Mouse (Mus musculus): ENCODE results near the gene Ramac. TPM values are rescaled to one million over a fixed set of nuclear protein-coding genes. Genes with fewer than 3 reads are reported as not detected.
A peak's percentile ranks its signal among the peaks of the same experiment; 100 is the strongest.

Gene Ramac
- 75.8 and 86.9 TPM in 2 replicates for polyA plus RNA-seq (2014; fragmentation: Nextera tagmentation; extraction: Ambion mirVana)

DNA sequence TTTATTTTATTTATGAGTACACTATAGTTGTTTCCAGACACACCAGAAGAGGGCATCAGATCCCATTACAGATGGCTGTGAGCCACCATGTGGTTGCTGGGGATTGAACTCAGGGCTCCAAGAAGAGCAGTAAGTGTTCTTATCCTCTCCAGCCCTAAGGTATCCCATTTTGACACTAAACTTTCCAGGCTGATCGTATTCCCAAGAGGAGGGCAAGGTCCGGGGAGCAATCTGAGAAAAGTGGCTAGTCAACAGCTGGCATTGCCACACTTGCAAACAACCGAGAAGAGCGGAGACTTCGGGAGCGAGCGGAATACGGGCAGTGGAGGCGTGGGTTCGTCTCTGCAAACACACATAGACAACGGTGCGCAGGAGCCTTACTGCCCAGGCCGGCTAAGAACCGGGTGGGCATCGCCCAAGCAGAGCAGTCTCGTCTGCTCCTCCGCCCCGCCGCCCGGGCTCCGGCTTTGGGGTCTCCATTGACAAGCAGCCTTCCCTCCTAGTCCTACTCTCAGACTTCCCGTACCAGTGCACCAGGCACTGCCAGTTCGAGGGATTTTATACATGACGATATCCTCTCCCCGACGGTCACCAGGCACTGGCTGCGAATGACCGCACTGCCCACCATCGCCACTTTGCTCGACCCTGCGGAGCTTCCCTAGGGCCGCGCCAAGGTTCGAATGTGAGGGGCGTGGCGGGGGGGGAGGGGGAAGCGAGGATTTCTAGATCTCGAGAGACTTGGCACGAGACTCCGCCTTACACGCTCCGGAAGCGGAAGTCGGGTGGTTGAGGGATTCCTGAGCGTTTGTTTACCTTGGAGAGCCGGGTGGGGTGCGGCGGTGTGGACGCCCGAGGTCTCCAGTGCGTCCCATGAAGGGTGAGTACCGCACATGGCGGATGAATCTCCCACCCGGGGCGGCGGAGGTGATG, at the start of gene Ramac:
Gene Ramac (plus strand): TSS at position 746 of the 930 bp plus-strand sequence.
- H3K36me3 ChIP-seq (ENCODE audit: control insufficient read depth, insufficient read depth, low read length) = no peaks in the 10 kb centered on the region
- H3K4me1 ChIP-seq (ENCODE audit: control insufficient read depth in 2 of 2, insufficient read depth in 2 of 2, low read length in 2 of 2) = peaks cover 2 to 12% of the 10 kb centered on the region in 2 experiments; a peak in 3 of 4 replicates
- under 1% methylated on average over 53 of the region's 56 CpGs for WGBS
- H3K9me3 ChIP-seq (ENCODE audit: control insufficient read depth, low read length) = no peaks in the 10 kb centered on the region
- H3K4me2 ChIP-seq (ENCODE audit: low read length) = peak within 1 kb of the TSS; percentile 95
- H3K27ac ChIP-seq (replicated peaks in 1 of 2; ENCODE audit: control insufficient read depth in 1 of 2, insufficient read depth in 1 of 2, low read depth in 2 of 2, low read length in 2 of 2) = peak within 1 kb of the TSS; percentile 71 to 78
- peak; percentile 92 for ATAC-seq (ENCODE audit: insufficient number of reproducible peaks, insufficient read depth, low FRiP score, low read depth)
- peak within 1 kb of the TSS; percentile 90 for H3K9ac ChIP-seq (ENCODE audit: low read length)
- no peaks in the 10 kb centered on the region for H3K27me3 ChIP-seq (ENCODE audit: control insufficient read depth, insufficient read depth, low read length)
- peak within 1 kb of the TSS; percentile 92 to 97 for H3K4me3 ChIP-seq (ENCODE audit: control insufficient read depth in 1 of 2, insufficient read depth in 1 of 2, low read depth in 1 of 2, low read length in 2 of 2)

DNA sequence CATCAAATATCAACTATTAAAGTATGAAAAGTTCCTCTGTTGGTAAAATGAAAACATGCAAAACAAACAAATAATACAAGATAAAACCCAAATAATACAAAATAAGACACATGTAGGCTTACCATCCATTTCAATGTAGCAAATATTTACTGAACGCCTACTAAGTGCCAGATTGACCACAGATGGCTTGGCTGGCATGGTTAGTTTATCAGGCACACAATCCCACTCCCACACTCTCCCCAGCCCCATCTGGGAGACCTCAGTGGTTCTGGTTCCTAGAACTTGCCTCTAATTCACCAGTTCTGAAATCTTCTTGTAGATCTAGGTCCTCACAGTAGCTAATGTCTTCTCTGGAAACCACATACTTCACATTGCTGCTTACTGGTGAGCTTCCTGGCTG, 44.1 kb upstream of the Ramac start:
- Histone ChIP-seq H3K27me3 (ENCODE audit: control insufficient read depth, insufficient read depth, low read length) (no peaks in the 10 kb centered on the region), H3K9me3 (ENCODE audit: control insufficient read depth, low read length) (no peaks in the 10 kb centered on the region), H3K36me3 (ENCODE audit: control insufficient read depth, insufficient read depth, low read length) (no peaks in the 10 kb centered on the region), H3K4me3 (ENCODE audit: control insufficient read depth in 1 of 2, insufficient read depth in 1 of 2, low read depth in 1 of 2, low read length in 2 of 2) (no peak overlapping the region), H3K4me1 (ENCODE audit: control insufficient read depth in 2 of 2, insufficient read depth in 2 of 2, low read length in 2 of 2) (peaks cover 15 to 17% of the 10 kb centered on the region in 2 experiments), H3K9ac (ENCODE audit: low read length) (no peak overlapping the region), H3K4me2 (ENCODE audit: low read length) (no peak overlapping the region), H3K27ac (replicated peaks in 1 of 2; ENCODE audit: control insufficient read depth in 1 of 2, insufficient read depth in 1 of 2, low read depth in 2 of 2, low read length in 2 of 2) (no peak overlapping the region)
- no peak for ATAC-seq (ENCODE audit: insufficient number of reproducible peaks, insufficient read depth, low FRiP score, low read depth)
- 76% methylated on average over 1 of the region's 1 CpGs for WGBS

DNA sequence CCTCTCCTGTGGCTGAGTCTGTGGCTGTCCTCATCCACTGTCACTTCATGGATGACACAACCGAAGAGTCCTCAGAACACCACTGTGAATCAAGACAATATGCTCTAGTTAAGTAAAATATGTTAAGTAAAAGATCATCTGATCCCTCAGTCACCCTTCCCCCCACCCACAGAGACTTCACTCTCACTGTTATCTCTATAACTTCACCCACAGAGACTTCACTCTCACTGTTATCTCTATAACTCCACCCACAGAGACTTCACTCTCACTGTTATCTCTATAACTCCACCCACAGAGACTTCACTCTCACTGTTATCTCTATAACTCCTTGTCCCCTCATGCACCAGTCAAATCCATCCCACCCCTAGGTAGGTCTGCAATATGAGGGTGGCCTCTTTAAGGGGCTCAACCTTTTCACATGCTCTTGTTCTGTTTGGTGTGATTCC, 43.5 kb upstream of the Ramac start:
- no peaks in the 10 kb centered on the region for H3K27me3 ChIP-seq (ENCODE audit: control insufficient read depth, insufficient read depth, low read length)
- no peak overlapping the region for H3K9ac ChIP-seq (ENCODE audit: low read length)
- no peaks in the 10 kb centered on the region for H3K36me3 ChIP-seq (ENCODE audit: control insufficient read depth, insufficient read depth, low read length)
- H3K27ac ChIP-seq (replicated peaks in 1 of 2; ENCODE audit: control insufficient read depth in 1 of 2, insufficient read depth in 1 of 2, low read depth in 2 of 2, low read length in 2 of 2) = no peak overlapping the region
- no peak for ATAC-seq (ENCODE audit: insufficient number of reproducible peaks, insufficient read depth, low FRiP score, low read depth)
- H3K4me1 ChIP-seq (ENCODE audit: control insufficient read depth in 2 of 2, insufficient read depth in 2 of 2, low read length in 2 of 2) = peaks cover 15 to 17% of the 10 kb centered on the region in 2 experiments
- no peak overlapping the region for H3K4me3 ChIP-seq (ENCODE audit: control insufficient read depth in 1 of 2, insufficient read depth in 1 of 2, low read depth in 1 of 2, low read length in 2 of 2)
- H3K4me2 ChIP-seq (ENCODE audit: low read length) = no peak overlapping the region
- no peaks in the 10 kb centered on the region for H3K9me3 ChIP-seq (ENCODE audit: control insufficient read depth, low read length)
- 27% methylated on average over 1 of the region's 1 CpGs for WGBS

DNA sequence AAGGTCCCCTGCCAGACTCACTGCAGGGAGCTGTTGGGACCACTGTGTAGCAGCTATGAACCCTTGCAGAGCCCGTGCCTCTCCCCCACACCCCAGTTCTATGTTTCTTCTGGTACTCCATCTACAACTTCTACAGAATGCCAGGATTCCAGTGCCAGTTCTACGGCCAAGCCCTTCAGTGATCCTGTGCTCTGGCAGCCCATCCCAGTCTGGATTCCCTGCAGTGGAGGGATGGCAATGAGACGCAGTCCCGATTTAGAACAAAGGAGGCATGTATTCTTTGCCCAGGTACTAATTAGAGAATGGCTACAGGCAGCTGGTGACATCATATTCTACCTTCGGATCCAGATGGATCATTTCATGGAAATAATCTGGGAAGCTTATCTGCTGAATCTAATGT, 41.5 kb upstream of the Ramac start:
- no peak overlapping the region for H3K4me3 ChIP-seq (ENCODE audit: control insufficient read depth in 1 of 2, insufficient read depth in 1 of 2, low read depth in 1 of 2, low read length in 2 of 2)
- no peaks in the 10 kb centered on the region for H3K9me3 ChIP-seq (ENCODE audit: control insufficient read depth, low read length)
- H3K27ac ChIP-seq (replicated peaks in 1 of 2; ENCODE audit: control insufficient read depth in 1 of 2, insufficient read depth in 1 of 2, low read depth in 2 of 2, low read length in 2 of 2) = peak overlapping the region; percentile 39 to 45; a peak in 1 of 4 replicates
- no peaks in the 10 kb centered on the region for H3K36me3 ChIP-seq (ENCODE audit: control insufficient read depth, insufficient read depth, low read length)
- ATAC-seq (ENCODE audit: insufficient number of reproducible peaks, insufficient read depth, low FRiP score, low read depth) = no peak
- H3K4me2 ChIP-seq (ENCODE audit: low read length) = no peak overlapping the region
- no peak overlapping the region for H3K9ac ChIP-seq (ENCODE audit: low read length)
- H3K27me3 ChIP-seq (ENCODE audit: control insufficient read depth, insufficient read depth, low read length) = no peaks in the 10 kb centered on the region
- H3K4me1 ChIP-seq (ENCODE audit: control insufficient read depth in 2 of 2, insufficient read depth in 2 of 2, low read length in 2 of 2) = peaks cover 24 to 27% of the 10 kb centered on the region in 2 experiments
- WGBS = 45% methylated on average over 5 of the region's 5 CpGs

DNA sequence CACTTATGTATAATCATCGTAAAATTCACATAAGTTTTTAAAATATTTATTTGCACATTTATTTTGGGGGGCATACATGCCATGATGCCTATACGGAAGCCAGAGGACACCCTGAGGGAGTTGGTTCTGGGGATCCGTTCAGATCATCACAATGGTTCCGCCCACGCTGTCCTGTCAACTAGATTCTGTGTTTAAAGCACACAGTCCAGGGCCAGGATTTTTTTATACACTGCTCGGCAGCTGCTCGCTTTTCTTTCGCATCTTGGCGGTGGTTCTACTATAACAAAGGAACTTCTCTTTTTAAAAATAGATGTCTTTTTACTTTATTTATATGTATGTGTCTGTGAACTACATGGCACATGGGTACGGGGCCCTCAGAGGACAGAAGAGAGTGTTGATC, 38.9 kb upstream of the Ramac start:
- WGBS = 96% methylated on average over 10 of the region's 10 CpGs
- no peaks in the 10 kb centered on the region for H3K36me3 ChIP-seq (ENCODE audit: control insufficient read depth, insufficient read depth, low read length)

DNA sequence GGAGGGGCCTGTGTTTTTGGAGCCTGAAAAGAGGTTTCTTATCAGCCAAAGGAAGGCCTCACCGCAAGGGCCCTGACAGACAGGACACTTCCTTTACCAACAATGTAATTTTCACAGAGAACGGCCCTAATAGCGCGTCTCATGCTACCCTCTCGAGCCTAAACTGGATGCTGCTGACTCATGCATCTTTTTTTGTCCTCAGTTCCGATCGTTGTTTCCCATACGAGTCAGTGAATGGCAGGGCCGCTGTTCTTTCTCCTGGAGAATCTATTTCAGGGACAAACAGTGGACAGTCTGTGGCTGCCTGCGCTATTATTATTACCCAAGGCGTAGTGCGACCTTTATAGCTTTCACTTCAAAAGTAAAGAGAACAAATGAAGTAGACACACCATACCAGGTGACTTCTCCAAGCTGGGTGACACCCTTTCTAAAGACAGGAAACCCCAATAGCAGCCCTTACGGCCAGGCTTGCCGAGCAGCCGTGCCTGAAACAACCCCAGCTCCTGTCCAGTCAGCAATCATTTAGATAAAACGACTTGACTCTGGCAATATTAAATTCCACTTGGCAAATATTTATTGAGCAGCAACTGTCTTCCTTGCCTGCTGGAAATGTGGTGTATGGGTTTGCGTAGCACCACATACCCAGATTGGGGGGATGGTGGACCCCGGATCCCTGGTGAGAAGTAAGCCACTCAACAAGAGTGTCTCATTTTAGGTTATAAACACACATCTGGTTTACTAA, 36.6 kb upstream of the Ramac start:
- peak overlapping the region; percentile 54 for H3K9ac ChIP-seq (ENCODE audit: low read length)
- H3K36me3 ChIP-seq (ENCODE audit: control insufficient read depth, insufficient read depth, low read length) = no peaks in the 10 kb centered on the region
- H3K4me2 ChIP-seq (ENCODE audit: low read length) = peak overlapping the region; percentile 47
- H3K27ac ChIP-seq (replicated peaks in 1 of 2; ENCODE audit: control insufficient read depth in 1 of 2, insufficient read depth in 1 of 2, low read depth in 2 of 2, low read length in 2 of 2) = peak overlapping the region; percentile 90 to 94
- WGBS = 11% methylated on average over 18 of the region's 18 CpGs
- no peaks in the 10 kb centered on the region for H3K27me3 ChIP-seq (ENCODE audit: control insufficient read depth, insufficient read depth, low read length)
- H3K4me3 ChIP-seq (ENCODE audit: control insufficient read depth in 1 of 2, insufficient read depth in 1 of 2, low read depth in 1 of 2, low read length in 2 of 2) = peak overlapping the region in 1 of 2 experiments; percentile 19; a peak in 2 of 4 replicates
- peaks cover 16 to 21% of the 10 kb centered on the region in 2 experiments for H3K4me1 ChIP-seq (ENCODE audit: control insufficient read depth in 2 of 2, insufficient read depth in 2 of 2, low read length in 2 of 2)
- no peaks in the 10 kb centered on the region for H3K9me3 ChIP-seq (ENCODE audit: control insufficient read depth, low read length)
- ATAC-seq (ENCODE audit: insufficient number of reproducible peaks, insufficient read depth, low FRiP score, low read depth) = peak; percentile 51

More for the DNA sequence above, 38.9 kb upstream of the Ramac start:
- H3K9me3 ChIP-seq (ENCODE audit: control insufficient read depth, low read length) = no peaks in the 10 kb centered on the region
- no peak overlapping the region for H3K27ac ChIP-seq (replicated peaks in 1 of 2; ENCODE audit: control insufficient read depth in 1 of 2, insufficient read depth in 1 of 2, low read depth in 2 of 2, low read length in 2 of 2)
- no peaks in the 10 kb centered on the region for H3K27me3 ChIP-seq (ENCODE audit: control insufficient read depth, insufficient read depth, low read length)
- H3K9ac ChIP-seq (ENCODE audit: low read length) = no peak overlapping the region
- no peak overlapping the region for H3K4me3 ChIP-seq (ENCODE audit: control insufficient read depth in 1 of 2, insufficient read depth in 1 of 2, low read depth in 1 of 2, low read length in 2 of 2)
- peaks cover 23 to 31% of the 10 kb centered on the region in 2 experiments for H3K4me1 ChIP-seq (ENCODE audit: control insufficient read depth in 2 of 2, insufficient read depth in 2 of 2, low read length in 2 of 2)
- no peak overlapping the region for H3K4me2 ChIP-seq (ENCODE audit: low read length)
- no peak for ATAC-seq (ENCODE audit: insufficient number of reproducible peaks, insufficient read depth, low FRiP score, low read depth)

DNA sequence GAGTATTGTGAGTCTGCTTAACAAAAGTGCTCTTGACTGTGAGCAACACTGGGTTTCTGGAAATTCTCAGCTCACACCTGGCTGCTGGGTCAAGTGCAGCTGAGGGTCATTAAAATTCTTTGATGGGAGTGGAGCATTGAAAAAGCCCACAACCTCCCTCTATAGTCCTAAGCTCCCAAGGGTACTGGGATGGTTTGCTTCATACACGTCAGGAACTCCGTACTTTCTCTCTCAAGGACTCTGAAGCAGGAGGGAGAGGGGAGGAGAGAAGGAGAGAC, 36.1 kb upstream of the Ramac start:
- H3K9ac ChIP-seq (ENCODE audit: low read length) = peak overlapping the region; percentile 11; the same call in 1 of the 2 replicates
- no peak overlapping the region for H3K4me3 ChIP-seq (ENCODE audit: control insufficient read depth in 1 of 2, insufficient read depth in 1 of 2, low read depth in 1 of 2, low read length in 2 of 2)
- H3K36me3 ChIP-seq (ENCODE audit: control insufficient read depth, insufficient read depth, low read length) = no peaks in the 10 kb centered on the region
- ATAC-seq (ENCODE audit: insufficient number of reproducible peaks, insufficient read depth, low FRiP score, low read depth) = peak; percentile 59
- no peaks in the 10 kb centered on the region for H3K9me3 ChIP-seq (ENCODE audit: control insufficient read depth, low read length)
- H3K4me1 ChIP-seq (ENCODE audit: control insufficient read depth in 2 of 2, insufficient read depth in 2 of 2, low read length in 2 of 2) = peaks cover 12 to 16% of the 10 kb centered on the region in 2 experiments
- no peaks in the 10 kb centered on the region for H3K27me3 ChIP-seq (ENCODE audit: control insufficient read depth, insufficient read depth, low read length)
- peak overlapping the region; percentile 90 to 94 for H3K27ac ChIP-seq (replicated peaks in 1 of 2; ENCODE audit: control insufficient read depth in 1 of 2, insufficient read depth in 1 of 2, low read depth in 2 of 2, low read length in 2 of 2)
- WGBS = 15% methylated on average over 2 of the region's 2 CpGs
- H3K4me2 ChIP-seq (ENCODE audit: low read length) = peak overlapping the region; percentile 47

Measured in heart, embryonic 14.5 days (tissue).